8 mouse cellular contexts compared by ENCODE assay signal in the genomic region with DNA sequence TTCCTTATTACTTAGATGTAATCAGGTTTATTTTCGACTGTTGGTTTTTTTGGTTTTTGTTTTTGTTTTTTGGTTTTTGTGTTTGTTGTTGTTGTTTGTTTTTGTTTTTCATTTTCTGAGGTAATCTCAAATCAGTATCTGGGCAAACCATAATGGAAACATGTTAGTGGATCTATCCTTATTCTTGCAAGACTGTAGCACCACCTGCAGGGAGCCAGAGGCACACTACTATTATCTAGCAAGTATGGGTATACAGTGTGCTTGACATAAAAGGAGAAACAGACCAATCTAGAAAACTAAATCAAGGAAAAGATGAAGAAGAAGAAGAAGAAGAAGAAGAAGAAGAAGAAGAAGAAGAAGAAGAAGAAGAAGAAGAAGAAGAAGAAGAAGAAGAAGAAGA.
DNase-seq lines count a peak whose midpoint lies in the region; ATAC-seq lines count a peak whose summit lies in the region.

No protein-coding gene starts in this region.

- ATAC-seq in cerebellum, adult (ENCODE audit: insufficient number of reproducible peaks, low FRiP score, low TSS enrichment) = no peak

- peak; percentile 16 for DNase-seq in cerebellum, adult 11 months
- DNase-seq in left cerebral cortex, postnatal 4 days = peak; percentile 10
- DNase-seq in left cerebral cortex, adult 11 months (ENCODE audit: low spot score) = no peak
- peak; percentile 21 to 30 for DNase-seq in cerebellum, adult 18-20 months
- peak; percentile 19 for DNase-seq in lung, postnatal 25 days (ENCODE audit: low spot score)
- no peak for DNase-seq in urinary bladder, postnatal 4 days (ENCODE audit: low spot score in 2 of 2)
- no peak for DNase-seq in layer of hippocampus, adult 18-20 months (ENCODE audit: low spot score in 2 of 2)

- intact Hi-C loops in left cerebral cortex, postnatal 4 days (cut with DNase I) = no loop called here

Comparison
In these comparisons a context has a peak if more than half of its experiments do, and no peak if none do; other contexts are left out.
1. DNase-seq: peak in cerebellum, adult 11 months (single experiment), left cerebral cortex, postnatal 4 days (single experiment), cerebellum, adult 18-20 months (2 of 2) and lung, postnatal 25 days (single experiment); none in left cerebral cortex, adult 11 months (single experiment), urinary bladder, postnatal 4 days (0 of 2) and layer of hippocampus, adult 18-20 months (0 of 2).